Mouse (Mus musculus) spleen, adult 2 months (tissue): ENCODE measurements around the gene Inpp5a.

Experiments
- CTCF ChIP-seq: fragments of 200-500 bp; IDR thresholded peaks from 2 replicates; pipeline ENCODE4 v1.5.1; 2011; ENCODE audit warnings: mild to moderate bottlenecking, inconsistent platforms; ENCODE audit not compliant: insufficient read depth, insufficient read length, insufficient replicate concordance; ENCODE audit errors: extremely low read depth
- POLR2A ChIP-seq: fragments of 200-500 bp; IDR thresholded peaks from 2 replicates; pipeline ENCODE4 v1.6.1; 2011; ENCODE audit warnings: low read depth, low read length, inconsistent platforms

- TF ChIP-seq CTCF (no peak), POLR2A (no peak)
Observed at GRCm38 (mm10) chr7:139357043-139357442, 31.9 kb upstream of the Inpp5a start.
